Mouse (Mus musculus) midbrain, embryonic 16.5 days (tissue): ENCODE results near the gene Tmem119. TPM values are rescaled to one million over a fixed set of nuclear protein-coding genes. Genes with fewer than 3 reads are reported as not detected.

Experiments
- ATAC-seq: fragments of 200-750 bp; cut with Nextera tagmentation; 2 replicates; pipeline ENCODE4 v1.8.0; 2017; ENCODE audit warnings: moderate TSS enrichment
- H3K27ac ChIP-seq: fragments of 300-500 bp; sonication (generic); 2 replicates; pipeline ENCODE4 v1.5.1; 2014; ENCODE audit warnings: mild to moderate bottlenecking, low read length, mixed read lengths
- H3K27me3 ChIP-seq: fragments of 300-500 bp; sonication (generic); 2 replicates; pipeline ENCODE4 v1.6.1; 2014; ENCODE audit warnings: low read depth, low read length, mixed read lengths; ENCODE audit not compliant: control insufficient read depth, insufficient read depth
- H3K36me3 ChIP-seq: fragments of 300-500 bp; sonication (generic); 2 replicates; pipeline ENCODE4 v1.6.1; 2014; ENCODE audit warnings: mild to moderate bottlenecking, low read length, moderate library complexity, mixed read lengths; ENCODE audit not compliant: control insufficient read depth, insufficient read depth
- H3K4me1 ChIP-seq: fragments of 300-500 bp; sonication (generic); 2 replicates; pipeline ENCODE4 v1.6.1; 2014; ENCODE audit warnings: mild to moderate bottlenecking, low read length, mixed read lengths; ENCODE audit not compliant: control insufficient read depth, insufficient read depth
- H3K4me2 ChIP-seq: fragments of 300-500 bp; sonication (generic); 2 replicates; pipeline ENCODE4 v1.6.1; 2014; ENCODE audit warnings: mild to moderate bottlenecking, low read length, mixed read lengths
- H3K4me3 ChIP-seq: fragments of 300-500 bp; sonication (generic); 2 replicates; pipeline ENCODE4 v1.5.1; 2014; ENCODE audit warnings: low read depth, mild to moderate bottlenecking, low read length, moderate library complexity, mixed read lengths
- H3K9ac ChIP-seq: fragments of 300-500 bp; sonication (generic); 2 replicates; pipeline ENCODE4 v1.6.1; 2014; ENCODE audit warnings: low read depth, low read length, mixed read lengths
- H3K9me3 ChIP-seq: fragments of 300-500 bp; sonication (generic); replicated peaks from 2 replicates; pipeline ENCODE4 v1.6.1; 2014; ENCODE audit warnings: mild to moderate bottlenecking, low read length, mixed read lengths; ENCODE audit not compliant: control insufficient read depth, poor library complexity, severe bottlenecking
- WGBS: fragments of 180-500 bp; shearing (Covaris S2); extraction: QIAGEN DNeasy Blood & Tissue Kit; methylation state at CpG from one replicate; pipeline ENCODE4 v1.1.7; 2014; 5-methylcytosine and 5-hydroxymethylcytosine counted together
- polyA plus RNA-seq: library from polyadenylated mRNA; unstranded; fragments of >200 nt; fragmentation: Nextera tagmentation; extraction: Ambion mirVana; gene quantifications from 2 replicates; pipeline ENCODE4 v1.2.1, GENCODE M21; 2015

The Tmem119 gene
- polyA plus RNA-seq, 1 experiment from 2014 or later: 5.0 TPM

- H3K4me2 ChIP-seq: no peak overlapping the region
- H3K27me3 ChIP-seq: no peaks in the 10 kb centered on the region
- H3K27ac ChIP-seq: no peak overlapping the region
- no peak overlapping the region for H3K4me3 ChIP-seq
- no peaks in the 10 kb centered on the region for H3K9me3 ChIP-seq
- H3K36me3 ChIP-seq: peaks cover 20% of the 10 kb centered on the region
- 95% methylated on average over 4 of the region's 4 CpGs for WGBS
- no peak for ATAC-seq
- no peak overlapping the region for H3K9ac ChIP-seq
- H3K4me1 ChIP-seq: no peaks in the 10 kb centered on the region
These were observed 40.1 kb upstream of the Tmem119 start for GRCm38 (mm10) chr5:113840443-113840842.

GRCm38 (mm10) chr5:113836961-113837360, 36.6 kb upstream of the Tmem119 start:
- no peak overlapping the region for H3K4me3 ChIP-seq
- H3K9me3 ChIP-seq: no peaks in the 10 kb centered on the region
- no peak overlapping the region for H3K9ac ChIP-seq
- 0 out of 2 replicates have a peak, but pooled peaks cover 2% of the 10 kb centered on the region for H3K36me3 ChIP-seq
- no peak overlapping the region for H3K27ac ChIP-seq
- H3K27me3 ChIP-seq: no peaks in the 10 kb centered on the region
- no peaks in the 10 kb centered on the region for H3K4me1 ChIP-seq
- no peak for ATAC-seq
- H3K4me2 ChIP-seq: no peak overlapping the region
- 89% methylated on average over 10 of the region's 10 CpGs for whole genome bisulfite sequencing

- H3K36me3 ChIP-seq: no peaks in the 10 kb centered on the region
- H3K4me2 ChIP-seq: no peak overlapping the region
- 75% methylated on average over 16 of the region's 16 CpGs for WGBS
- ATAC-seq: no peak
- H3K27ac ChIP-seq: no peak overlapping the region
- no peaks in the 10 kb centered on the region for H3K9me3 ChIP-seq
- H3K9ac ChIP-seq: no peak overlapping the region
- no peaks in the 10 kb centered on the region for H3K27me3 ChIP-seq
- no peak overlapping the region for H3K4me3 ChIP-seq
- no peaks in the 10 kb centered on the region for H3K4me1 ChIP-seq
These were observed 33.1 kb upstream of the Tmem119 start for GRCm38 (mm10) chr5:113833316-113833947.

GRCm38 (mm10) chr5:113832490-113832901, 32.2 kb upstream of the Tmem119 start, which contains the start of gene Selplg:
Gene Selplg (minus strand): TSS chr5:113832644.
- Histone ChIP-seq H3K9me3 (no peaks in the 10 kb centered on the region), H3K36me3 (no peaks in the 10 kb centered on the region), H3K4me3 (no peak within 1 kb of the TSS), H3K27ac (no peak within 1 kb of the TSS), H3K27me3 (no peaks in the 10 kb centered on the region), H3K4me1 (no peaks in the 10 kb centered on the region), H3K9ac (peak within 1 kb of the TSS; percentile 32; the same call in 1 of the 2 replicates), H3K4me2 (no peak within 1 kb of the TSS)
- no peak for ATAC-seq
- WGBS: 42% methylated on average over 8 of the region's 8 CpGs

- no peak overlapping the region for H3K4me3 ChIP-seq
- no peaks in the 10 kb centered on the region for H3K36me3 ChIP-seq
These were observed 31.4 kb upstream of the Tmem119 start for GRCm38 (mm10) chr5:113831741-113832140.

GRCm38 (mm10) chr5:113830796-113831195, 30.5 kb upstream of the Tmem119 start:
- H3K4me2 ChIP-seq: no peak overlapping the region
- H3K9me3 ChIP-seq: no peaks in the 10 kb centered on the region
- WGBS: 93% methylated on average over 5 of the region's 5 CpGs
- no peak overlapping the region for H3K27ac ChIP-seq
- H3K4me1 ChIP-seq: no peaks in the 10 kb centered on the region
- H3K36me3 ChIP-seq: no peaks in the 10 kb centered on the region
- H3K4me3 ChIP-seq: no peak overlapping the region
- no peak for ATAC-seq
- H3K9ac ChIP-seq: no peak overlapping the region
- no peaks in the 10 kb centered on the region for H3K27me3 ChIP-seq

More at GRCm38 (mm10) chr5:113831741-113832140, 31.4 kb upstream of the Tmem119 start:
- H3K4me1 ChIP-seq: no peaks in the 10 kb centered on the region
- no peak overlapping the region for H3K4me2 ChIP-seq
- no peaks in the 10 kb centered on the region for H3K27me3 ChIP-seq
- ATAC-seq: no peak
- H3K9me3 ChIP-seq: no peaks in the 10 kb centered on the region
- no peak overlapping the region for H3K9ac ChIP-seq
- H3K27ac ChIP-seq: no peak overlapping the region
- 46% methylated on average over 3 of the region's 3 CpGs for WGBS

GRCm38 (mm10) chr5:113830292-113830643, 30.0 kb upstream of the Tmem119 start:
- Histone ChIP-seq H3K27me3 (no peaks in the 10 kb centered on the region), H3K9ac (no peak overlapping the region), H3K4me3 (no peak overlapping the region), H3K9me3 (no peaks in the 10 kb centered on the region), H3K4me2 (no peak overlapping the region), H3K36me3 (no peaks in the 10 kb centered on the region), H3K4me1 (no peaks in the 10 kb centered on the region), H3K27ac (no peak overlapping the region)
- ATAC-seq: no peak
- WGBS: 76% methylated on average over 10 of the region's 10 CpGs

GRCm38 (mm10) chr5:113829566-113830291, 29.4 kb upstream of the Tmem119 start:
- H3K36me3 ChIP-seq: no peaks in the 10 kb centered on the region
- H3K9me3 ChIP-seq: no peaks in the 10 kb centered on the region
- ATAC-seq: no peak
- WGBS: 84% methylated on average over 7 of the region's 7 CpGs
- H3K9ac ChIP-seq: no peak overlapping the region
- no peak overlapping the region for H3K27ac ChIP-seq
- no peaks in the 10 kb centered on the region for H3K27me3 ChIP-seq
- H3K4me1 ChIP-seq: no peaks in the 10 kb centered on the region
- no peak overlapping the region for H3K4me2 ChIP-seq
- no peak overlapping the region for H3K4me3 ChIP-seq

GRCm38 (mm10) chr5:113828481-113828880, 28.2 kb upstream of the Tmem119 start:
- H3K9ac ChIP-seq: no peak overlapping the region
- H3K4me1 ChIP-seq: no peaks in the 10 kb centered on the region
- H3K27me3 ChIP-seq: no peaks in the 10 kb centered on the region
- no peak for ATAC-seq
- H3K9me3 ChIP-seq: no peaks in the 10 kb centered on the region
- no peaks in the 10 kb centered on the region for H3K36me3 ChIP-seq
- WGBS: 72% methylated on average over 7 of the region's 7 CpGs
- no peak overlapping the region for H3K4me2 ChIP-seq
- no peak overlapping the region for H3K4me3 ChIP-seq
- H3K27ac ChIP-seq: no peak overlapping the region
